Mouse (Mus musculus) intestine, postnatal 0 days (tissue): ENCODE results near the gene Exosc7. TPM values are rescaled to one million over a fixed set of nuclear protein-coding genes. Genes with fewer than 3 reads are reported as not detected.

Experiments used
- ATAC-seq: fragments of 200-750 bp; cut with Nextera tagmentation; 2 replicates; pipeline ENCODE4 v1.8.0; 2017; ENCODE audit warnings: mild to moderate bottlenecking, moderate TSS enrichment, moderate library complexity
- H3K27ac ChIP-seq: fragments of 300-500 bp; sonication (generic); 2 replicates; pipeline ENCODE4 v1.5.1; 2014; ENCODE audit warnings: mild to moderate bottlenecking, low read depth, low read length, moderate library complexity
- H3K27me3 ChIP-seq: fragments of 300-500 bp; sonication (generic); replicated peaks from 2 replicates; pipeline ENCODE4 v1.6.1; 2014; ENCODE audit warnings: low read length, mixed read lengths; ENCODE audit not compliant: control insufficient read depth, insufficient read depth
- H3K36me3 ChIP-seq: fragments of 300-500 bp; sonication (generic); 2 replicates; pipeline ENCODE4 v1.6.1; 2014; ENCODE audit warnings: mild to moderate bottlenecking, moderate library complexity; ENCODE audit not compliant: control insufficient read depth, insufficient read depth
- H3K4me1 ChIP-seq: fragments of 300-500 bp; sonication (generic); replicated peaks from 2 replicates; pipeline ENCODE4 v1.6.1; 2014; ENCODE audit warnings: antibody characterized with exemption, low read length, mixed read lengths; ENCODE audit not compliant: control insufficient read depth, insufficient read depth
- H3K4me2 ChIP-seq: fragments of 300-500 bp; sonication (generic); replicated peaks from 2 replicates; pipeline ENCODE4 v1.6.1; 2014; ENCODE audit warnings: low read depth, mild to moderate bottlenecking, moderate library complexity
- H3K4me3 ChIP-seq: fragments of 300-500 bp; sonication (generic); 2 replicates; pipeline ENCODE4 v1.5.1; 2014; ENCODE audit warnings: low read depth, low read length
- H3K9ac ChIP-seq: fragments of 300-500 bp; sonication (generic); 2 replicates; pipeline ENCODE4 v1.6.1; 2014; ENCODE audit warnings: mild to moderate bottlenecking, low read depth, low read length
- H3K9me3 ChIP-seq: fragments of 300-500 bp; sonication (generic); 2 replicates; pipeline ENCODE4 v1.6.1; 2016; ENCODE audit warnings: mixed run types; ENCODE audit not compliant: control insufficient read depth
- CTCF ChIP-seq: sonication (generic); IDR thresholded peaks from 2 replicates; pipeline ENCODE4 v1.5.1; 2016; ENCODE audit warnings: low read depth, mild to moderate bottlenecking, control low read depth, antibody characterized with exemption, moderate library complexity
- WGBS: fragments of 180-500 bp; shearing (Covaris S2); extraction: QIAGEN DNeasy Blood & Tissue Kit; methylation state at CpG from one replicate; pipeline ENCODE4 v1.1.7; 2014; 5-methylcytosine and 5-hydroxymethylcytosine counted together
- polyA plus RNA-seq: library from polyadenylated mRNA; unstranded; fragments of >200 nt; fragmentation: Nextera tagmentation; extraction: Ambion mirVana; gene quantifications from 2 replicates; pipeline ENCODE4 v1.2.1, GENCODE M21; 2015

Exosc7 gene
- 53.2 and 53.6 TPM in 2 replicates for polyA plus RNA-seq

- peak; percentile 92 for ATAC-seq
- Histone ChIP-seq H3K9me3 (no peaks in the 10 kb centered on the region), H3K9ac (peak within 1 kb of the TSS; percentile 88), H3K4me2 (peak within 1 kb of the TSS; percentile 87), H3K27ac (peak within 1 kb of the TSS; percentile 96), H3K27me3 (no peaks in the 10 kb centered on the region), H3K4me3 (peak within 1 kb of the TSS; percentile 91), H3K4me1 (0 out of 2 replicates have a peak, but pooled peaks cover 9% of the 10 kb centered on the region), H3K36me3 (peaks cover 4% of the 10 kb centered on the region)
- WGBS: under 1% methylated on average over 79 of the region's 79 CpGs
- TF ChIP-seq CTCF: 0 out of 2 replicates have a peak, but pooled peaks have one; percentile 24
These were observed at the start of gene Exosc7, which contains the start of gene Zdhhc3 for GRCm38 (mm10) chr9:123112805-123113521. Exosc7 (plus strand) TSS chr9:123113215. Zdhhc3 (minus strand) TSS chr9:123113205.

GRCm38 (mm10) chr9:123079149-123079548, 33.9 kb upstream of the Exosc7 start:
- WGBS: 89% methylated on average over 5 of the region's 5 CpGs
- Histone ChIP-seq H3K9me3 (no peaks in the 10 kb centered on the region), H3K4me2 (no peak overlapping the region), H3K9ac (no peak overlapping the region), H3K27ac (no peak overlapping the region; the same call in 1 of the 2 replicates), H3K4me3 (no peak overlapping the region), H3K4me1 (no peaks in the 10 kb centered on the region), H3K36me3 (peaks cover 80% of the 10 kb centered on the region), H3K27me3 (no peaks in the 10 kb centered on the region)
- no peak for TF ChIP-seq CTCF
- no peak for ATAC-seq

- Histone ChIP-seq H3K4me1 (no peaks in the 10 kb centered on the region), H3K27me3 (no peaks in the 10 kb centered on the region), H3K27ac (no peak overlapping the region; the same call in 1 of the 2 replicates), H3K9ac (no peak overlapping the region), H3K9me3 (no peaks in the 10 kb centered on the region), H3K4me2 (no peak overlapping the region), H3K4me3 (no peak overlapping the region), H3K36me3 (peaks cover 92% of the 10 kb centered on the region)
- no peak for ATAC-seq
- 90% methylated on average over 7 of the region's 7 CpGs for WGBS
- TF ChIP-seq CTCF: no peak
These were observed 32.7 kb upstream of the Exosc7 start for GRCm38 (mm10) chr9:123080355-123080754.

GRCm38 (mm10) chr9:123080796-123081195, 32.2 kb upstream of the Exosc7 start:
- no peaks in the 10 kb centered on the region for H3K4me1 ChIP-seq
- H3K9ac ChIP-seq: no peak overlapping the region
- H3K4me3 ChIP-seq: no peak overlapping the region
- H3K4me2 ChIP-seq: no peak overlapping the region
- no peak overlapping the region for H3K27ac ChIP-seq
- H3K27me3 ChIP-seq: no peaks in the 10 kb centered on the region
- H3K36me3 ChIP-seq: peaks cover 93% of the 10 kb centered on the region
- WGBS: 89% methylated on average over 1 of the region's 1 CpGs
- H3K9me3 ChIP-seq: no peaks in the 10 kb centered on the region
- ATAC-seq: no peak
- no peak for TF ChIP-seq CTCF

GRCm38 (mm10) chr9:123085373-123085772, 27.6 kb upstream of the Exosc7 start:
- peaks cover 93% of the 10 kb centered on the region for H3K36me3 ChIP-seq
- no peaks in the 10 kb centered on the region for H3K9me3 ChIP-seq

GRCm38 (mm10) chr9:123087558-123087957, 25.5 kb upstream of the Exosc7 start:
- H3K4me3 ChIP-seq: no peak overlapping the region
- no peaks in the 10 kb centered on the region for H3K4me1 ChIP-seq
- H3K27ac ChIP-seq: no peak overlapping the region
- no peaks in the 10 kb centered on the region for H3K9me3 ChIP-seq
- 62% methylated on average over 3 of the region's 3 CpGs for WGBS
- ATAC-seq: no peak
- no peak overlapping the region for H3K4me2 ChIP-seq
- H3K27me3 ChIP-seq: no peaks in the 10 kb centered on the region
- peaks cover 83% of the 10 kb centered on the region for H3K36me3 ChIP-seq
- no peak overlapping the region for H3K9ac ChIP-seq
- no peak for TF ChIP-seq CTCF

More at GRCm38 (mm10) chr9:123085373-123085772, 27.6 kb upstream of the Exosc7 start:
- H3K27ac ChIP-seq: no peak overlapping the region
- no peaks in the 10 kb centered on the region for H3K4me1 ChIP-seq
- H3K4me3 ChIP-seq: no peak overlapping the region
- no peak overlapping the region for H3K9ac ChIP-seq
- WGBS: 82% methylated on average over 1 of the region's 1 CpGs
- no peak overlapping the region for H3K4me2 ChIP-seq
- TF ChIP-seq CTCF: no peak
- ATAC-seq: no peak
- no peaks in the 10 kb centered on the region for H3K27me3 ChIP-seq
